Mouse (Mus musculus): ENCODE measurements around the gene Ccdc153.

DNA sequence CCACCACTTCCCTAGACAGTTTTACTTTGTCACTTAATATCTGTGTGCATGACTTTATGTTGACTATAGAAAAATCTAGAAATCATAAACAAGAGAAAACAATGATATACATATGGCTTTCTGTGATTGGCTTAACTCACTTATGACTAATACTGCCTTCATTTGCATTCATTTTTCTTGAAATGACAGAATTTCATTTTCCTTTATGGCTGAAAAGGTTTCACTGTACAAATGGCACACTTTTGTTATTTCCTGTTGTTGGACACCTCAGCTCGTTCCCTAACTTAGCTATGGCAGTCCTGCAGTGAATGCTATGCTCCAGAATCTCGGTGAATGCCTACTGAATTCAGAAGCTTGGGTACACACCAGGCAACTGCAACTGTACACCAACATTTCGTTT lies 48.2 kb upstream of the Ccdc153 start:
- TF ChIP-seq CTCF (IDR thresholded peaks at IDR 0.05; ENCODE audit: low read depth) (no peak), EP300 (IDR thresholded peaks at IDR 0.05; ENCODE audit: low read depth) (no peak)
